Mouse (Mus musculus) kidney, adult 18-20 months (tissue): ENCODE measurements around the gene Bfsp1.
A peak's percentile ranks its signal among the peaks of the same experiment; 100 is the strongest.

Experiments used
- DNase-seq: peaks from one replicate; pipeline ENCODE4 v3.0.0; 2021

Bfsp1 gene

GRCm38 (mm10) chr2:143862484-143863231, at the start of gene Bfsp1:
Gene Bfsp1 (minus strand): TSS chr2:143863173.
- DNase-seq = peak; percentile 49

GRCm38 (mm10) chr2:143912199-143912598, 49.2 kb upstream of the Bfsp1 start:
- DNase-seq = no peak

GRCm38 (mm10) chr2:143909230-143909629, 46.3 kb upstream of the Bfsp1 start:
- DNase-seq = no peak

GRCm38 (mm10) chr2:143904896-143905295, 41.9 kb upstream of the Bfsp1 start:
- no peak for DNase-seq

GRCm38 (mm10) chr2:143903376-143904045, 40.5 kb upstream of the Bfsp1 start:
- DNase-seq = no peak

GRCm38 (mm10) chr2:143900821-143901351, 37.9 kb upstream of the Bfsp1 start:
- no peak for DNase-seq

GRCm38 (mm10) chr2:143899470-143900220, 36.7 kb upstream of the Bfsp1 start:
- DNase-seq = no peak

- DNase-seq = no peak
Measured at GRCm38 (mm10) chr2:143891302-143892048, 28.5 kb upstream of the Bfsp1 start.

GRCm38 (mm10) chr2:143889860-143890433, 27.0 kb upstream of the Bfsp1 start:
- DNase-seq = peak; percentile 43

- no peak for DNase-seq
Measured at GRCm38 (mm10) chr2:143889131-143889859, 26.3 kb upstream of the Bfsp1 start.

GRCm38 (mm10) chr2:143882606-143883288, 19.8 kb upstream of the Bfsp1 start:
- DNase-seq = no peak

GRCm38 (mm10) chr2:143882002-143882401, 19.0 kb upstream of the Bfsp1 start:
- DNase-seq = no peak

- DNase-seq = no peak
Measured at GRCm38 (mm10) chr2:143879311-143879710, 16.3 kb upstream of the Bfsp1 start.

- DNase-seq = no peak
Measured at GRCm38 (mm10) chr2:143876929-143877632, 14.1 kb upstream of the Bfsp1 start.

- no peak for DNase-seq
Measured at GRCm38 (mm10) chr2:143876026-143876425, 13.1 kb upstream of the Bfsp1 start.

GRCm38 (mm10) chr2:143870936-143871688, 8.1 kb upstream of the Bfsp1 start:
- DNase-seq = no peak

- peak; percentile 85 for DNase-seq
Measured at GRCm38 (mm10) chr2:143867326-143867725, 4.4 kb upstream of the Bfsp1 start.

GRCm38 (mm10) chr2:143864600-143864999, 1.6 kb upstream of the Bfsp1 start:
- DNase-seq = no peak

- DNase-seq = no peak
Measured at GRCm38 (mm10) chr2:143859166-143859565, 3.8 kb downstream of the Bfsp1 start.
